Mouse (Mus musculus) MEL (cell line): ENCODE data around the gene Mgll. TPM values are rescaled to one million over a fixed set of nuclear protein-coding genes. Genes with fewer than 3 reads are reported as not detected.

Experiments
- DNase-seq: peaks from one replicate; pipeline ENCODE4 v3.0.0; 2011; ENCODE audit warnings: low read depth, low spot score
- H3K27ac ChIP-seq: 2 replicates; pipeline ENCODE4 v1.5.1; 2012; ENCODE audit warnings: low read depth, mild to moderate bottlenecking, control low read depth, low read length, moderate library complexity; ENCODE audit not compliant: control insufficient read depth
- H3K27me3 ChIP-seq, 2 experiments: fragments of 150-350 bp in 1 of 2; sonication (generic) in 1 of 2; 2 replicates each; pipeline ENCODE4 v1.6.1; 2012; ENCODE audit warnings: low read length in 2 of 2, mild to moderate bottlenecking in 2 of 2, improper control_type of control experiment in 1 of 2, moderate library complexity in 1 of 2; ENCODE audit not compliant: insufficient read depth in 2 of 2, control insufficient read depth in 1 of 2
- H3K36me3 ChIP-seq, 2 experiments: 2 replicates each; pipeline ENCODE4 v1.6.1; 2012 to 2014; ENCODE audit warnings: low read length in 2 of 2, improper control_type of control experiment in 1 of 2, inconsistent platforms in 1 of 2, mild to moderate bottlenecking in 1 of 2; ENCODE audit not compliant: insufficient read depth in 2 of 2, control insufficient read depth in 1 of 2
- H3K4me1 ChIP-seq, 2 experiments: fragments of 150-350 bp in 1 of 2; sonication (generic) in 1 of 2; 2 replicates each; pipeline ENCODE4 v1.6.1; 2012; ENCODE audit warnings: low read length in 2 of 2, improper control_type of control experiment in 1 of 2, mild to moderate bottlenecking in 1 of 2; ENCODE audit not compliant: insufficient read depth in 2 of 2, control insufficient read depth in 1 of 2
- H3K4me3 ChIP-seq, 2 experiments: fragments of 150-350 bp in 1 of 2; sonication (generic) in 1 of 2; 2 replicates each; pipeline ENCODE4 v1.5.1; 2012; ENCODE audit warnings: low read depth in 2 of 2, low read length in 2 of 2, mild to moderate bottlenecking in 2 of 2, moderate library complexity in 2 of 2, control low read depth in 1 of 2, improper control_type of control experiment in 1 of 2; ENCODE audit not compliant: control insufficient read depth in 1 of 2, insufficient read depth in 1 of 2
- H3K79me2 ChIP-seq: 2 replicates; pipeline ENCODE4 v1.6.1; 2012; ENCODE audit warnings: mild to moderate bottlenecking, low read length, moderate library complexity; ENCODE audit not compliant: control insufficient read depth, poor library complexity, insufficient read depth
- H3K9ac ChIP-seq: 2 replicates; pipeline ENCODE4 v1.6.1; 2012; ENCODE audit warnings: low read depth, mild to moderate bottlenecking, control low read depth, low read length, moderate library complexity; ENCODE audit not compliant: control insufficient read depth, poor library complexity, severe bottlenecking
- H3K9me3 ChIP-seq: fragments of 150-350 bp; sonication (generic); replicated peaks from 2 replicates; pipeline ENCODE4 v1.6.1; 2012; ENCODE audit warnings: mild to moderate bottlenecking, low read length, improper control_type of control experiment, moderate library complexity; ENCODE audit not compliant: insufficient read depth
- CHD1 ChIP-seq: IDR thresholded peaks from 2 replicates; pipeline ENCODE4 v1.6.1; 2012; ENCODE audit warnings: low read depth, mild to moderate bottlenecking, inconsistent platforms, low read length, improper control_type of control experiment
- E2F4 ChIP-seq: IDR thresholded peaks from 2 replicates; pipeline ENCODE4 v1.6.1; 2011; ENCODE audit warnings: low read depth, low read length, improper control_type of control experiment, borderline replicate concordance
- EP300 ChIP-seq, 2 experiments: IDR thresholded peaks; 2 replicates each; pipeline ENCODE4 v1.6.1; 2011; ENCODE audit warnings: improper control_type of control experiment in 2 of 2, low read length in 2 of 2, low read depth in 1 of 2, mild to moderate bottlenecking in 1 of 2
- ETS1 ChIP-seq: IDR thresholded peaks from 2 replicates; pipeline ENCODE4 v1.6.1; 2012; ENCODE audit warnings: low read depth, mild to moderate bottlenecking, inconsistent platforms, low read length, improper control_type of control experiment, moderate library complexity
- GATA1 ChIP-seq: IDR thresholded peaks from 2 replicates; pipeline ENCODE4 v1.6.1; 2011; ENCODE audit warnings: low read depth, low read length, improper control_type of control experiment
- KAT2A ChIP-seq: conservative IDR thresholded peaks from 2 replicates; pipeline ENCODE4 v1.6.1; 2012; ENCODE audit warnings: low read depth, low read length, improper control_type of control experiment, inconsistent platforms
- MAZ ChIP-seq: IDR thresholded peaks from 2 replicates; pipeline ENCODE4 v1.6.1; 2012; ENCODE audit warnings: low read depth, mild to moderate bottlenecking, inconsistent platforms, low read length, improper control_type of control experiment
- MEF2A ChIP-seq: IDR thresholded peaks from 2 replicates; pipeline ENCODE4 v1.6.1; 2014; ENCODE audit warnings: low read depth, mild to moderate bottlenecking, inconsistent platforms, low read length, improper control_type of control experiment; ENCODE audit not compliant: poor library complexity, insufficient replicate concordance, severe bottlenecking; ENCODE audit errors: extremely low read depth
- MYC ChIP-seq: IDR thresholded peaks from 2 replicates; pipeline ENCODE4 v1.6.1; 2011; ENCODE audit warnings: low read depth, mild to moderate bottlenecking, low read length, improper control_type of control experiment, moderate library complexity
- POLR2AphosphoS5 ChIP-seq: IDR thresholded peaks from 2 replicates; pipeline ENCODE4 v1.6.1; 2012; ENCODE audit warnings: low read depth, borderline replicate concordance, mild to moderate bottlenecking, inconsistent platforms, low read length, moderate library complexity, mixed read lengths
- RAD21 ChIP-seq: IDR thresholded peaks from 2 replicates; pipeline ENCODE4 v1.6.1; 2011; ENCODE audit warnings: mild to moderate bottlenecking, low read depth, low read length, improper control_type of control experiment
- RCOR1 ChIP-seq: IDR thresholded peaks from 2 replicates; pipeline ENCODE4 v1.6.1; 2012; ENCODE audit warnings: low read depth, mild to moderate bottlenecking, inconsistent platforms, low read length, improper control_type of control experiment
- SMC3 ChIP-seq: IDR thresholded peaks from 2 replicates; pipeline ENCODE4 v1.6.1; 2011; ENCODE audit warnings: low read depth, low read length, improper control_type of control experiment
- TBP ChIP-seq: IDR thresholded peaks from 2 replicates; pipeline ENCODE4 v1.8.0; 2011; ENCODE audit warnings: low read depth, low read length, improper control_type of control experiment
- TCF12 ChIP-seq: IDR thresholded peaks from 2 replicates; pipeline ENCODE4 v1.6.1; 2014; ENCODE audit warnings: low read depth, mild to moderate bottlenecking, inconsistent platforms, low read length, improper control_type of control experiment, moderate library complexity
- UBTF ChIP-seq: IDR thresholded peaks from 2 replicates; pipeline ENCODE4 v1.6.1; 2012; ENCODE audit warnings: low read depth, mild to moderate bottlenecking, inconsistent platforms, low read length, improper control_type of control experiment, moderate library complexity, borderline replicate concordance; ENCODE audit not compliant: insufficient read depth
- USF2 ChIP-seq, 2 experiments: IDR thresholded peaks; 2 replicates each; pipeline ENCODE4 v1.6.1; 2011 to 2012; ENCODE audit warnings: improper control_type of control experiment in 2 of 2, low read length in 2 of 2, borderline replicate concordance in 1 of 2, inconsistent platforms in 1 of 2, low read depth in 1 of 2, mild to moderate bottlenecking in 1 of 2; ENCODE audit not compliant: insufficient read depth in 1 of 2
- ZKSCAN1 ChIP-seq: IDR thresholded peaks from 2 replicates; pipeline ENCODE4 v1.6.1; 2012; ENCODE audit warnings: low read depth, mild to moderate bottlenecking, inconsistent platforms, low read length, improper control_type of control experiment, moderate library complexity
- ZMIZ1 ChIP-seq: IDR thresholded peaks from 2 replicates; pipeline ENCODE4 v1.6.1; 2012; ENCODE audit warnings: low read depth, mild to moderate bottlenecking, inconsistent platforms, low read length, improper control_type of control experiment, moderate library complexity
- polyA plus RNA-seq, 2 experiments: library from polyadenylated mRNA; stranded (reverse) in 1 of 2; unstranded in 1 of 2; fragments of >175 nt in 1 of 2; fragments of >200 nt in 1 of 2; gene quantifications; 2 replicates each; pipeline versions ENCODE4 v1.2.1 to v1.2.4; 2012; ENCODE audit warnings: low replicate concordance in 2 of 2, low read depth in 1 of 2; ENCODE audit not compliant: insufficient read length in 2 of 2, insufficient read depth in 1 of 2, missing spikeins in 1 of 2
- total RNA-seq: library from RNA; depleted of rRNA; stranded (reverse); fragments of 300-350 nt; gene quantifications from 2 replicates; pipeline ENCODE4 v1.2.3, GENCODE M21; 2012

Mgll gene
- total and polyA plus RNA-seq, 3 experiments = not detected

GRCm38 (mm10) chr6:88767740-88768139 is 43.5 kb downstream of the Mgll start:
- no peak for TF ChIP-seq MEF2A
- no peak for TF ChIP-seq ETS1
- TF ChIP-seq ZMIZ1 = no peak
- no peak for TF ChIP-seq RAD21
- no peak for TF ChIP-seq E2F4
- no peak for TF ChIP-seq CHD1
- TF ChIP-seq RCOR1 = no peak
- TF ChIP-seq, all 39 proteins: peak for 0
- H3K27ac ChIP-seq = no peak overlapping the region
- no peak overlapping the region for H3K4me3 ChIP-seq
- peaks cover 2 to 13% of the 10 kb centered on the region in 2 experiments for H3K27me3 ChIP-seq
- no peak for DNase-seq
- no peaks in the 10 kb centered on the region for H3K9me3 ChIP-seq
- no peak overlapping the region for H3K9ac ChIP-seq
- no peaks in the 10 kb centered on the region for H3K36me3 ChIP-seq
- H3K4me1 ChIP-seq = 0 out of 4 replicates have a peak, but pooled peaks cover 0 to 2% of the 10 kb centered on the region in 2 experiments
- no peaks in the 10 kb centered on the region for H3K79me2 ChIP-seq

- DNase-seq = no peak
- H3K4me3 ChIP-seq = no peak overlapping the region
These were observed 45.5 kb downstream of the Mgll start for GRCm38 (mm10) chr6:88769723-88770122.

GRCm38 (mm10) chr6:88770300-88770904 is 46.2 kb downstream of the Mgll start:
- H3K9ac ChIP-seq = no peak overlapping the region
- H3K9me3 ChIP-seq = no peaks in the 10 kb centered on the region
- H3K79me2 ChIP-seq = no peaks in the 10 kb centered on the region
- H3K27ac ChIP-seq = no peak overlapping the region
- no peak for TF ChIP-seq POLR2AphosphoS5
- TF ChIP-seq ZKSCAN1 = 0 out of 2 replicates have a peak, but pooled peaks have one; percentile 67
- no peaks in the 10 kb centered on the region for H3K36me3 ChIP-seq
- no peak overlapping the region for H3K4me3 ChIP-seq
- DNase-seq = no peak
- H3K4me1 ChIP-seq = 0 out of 4 replicates have a peak, but pooled peaks cover 0 to 2% of the 10 kb centered on the region in 2 experiments
- H3K27me3 ChIP-seq = peaks cover 6 to 18% of the 10 kb centered on the region in 2 experiments

More at GRCm38 (mm10) chr6:88769723-88770122, 45.5 kb downstream of the Mgll start:
- Histone ChIP-seq H3K27me3 (peaks cover 6 to 13% of the 10 kb centered on the region in 2 experiments), H3K79me2 (no peaks in the 10 kb centered on the region), H3K4me1 (0 out of 4 replicates have a peak, but pooled peaks cover 0 to 2% of the 10 kb centered on the region in 2 experiments), H3K9me3 (no peaks in the 10 kb centered on the region), H3K9ac (no peak overlapping the region), H3K36me3 (no peaks in the 10 kb centered on the region), H3K27ac (no peak overlapping the region)
- TF ChIP-seq MAZ (no peak), GATA1 (no peak), POLR2AphosphoS5 (no peak), E2F4 (no peak), TBP (no peak), UBTF (no peak), USF2 (IDR thresholded peaks at IDR 0.05; ENCODE audit: borderline replicate concordance in 1 of 2, insufficient read depth in 1 of 2, low read depth in 1 of 2, low read length in 2 of 2) (no peak), CHD1 (no peak), MYC (no peak), EP300 (IDR thresholded peaks at IDR 0.05; ENCODE audit: low read depth in 1 of 2, low read length in 2 of 2) (no peak), ETS1 (no peak), SMC3 (no peak), TCF12 (no peak), KAT2A (no peak)
